Mouse (Mus musculus): ENCODE data around the gene Anxa5. TPM values are rescaled to one million over a fixed set of nuclear protein-coding genes. Genes with fewer than 3 reads are reported as not detected.

The Anxa5 gene
- polyA plus RNA-seq, 1 experiment from 2014 or later, result 375 TPM

Small RNA genes lying within 50 kb of the gene (microRNA-seq; reads per million reads assigned to microRNA genes)
- not detected for gene Mir7009

Other genes with a start within 250 kb of the Anxa5 start
- gene 1810062G17Rik, start within 50 bp of the Anxa5 start, polyA plus RNA-seq (2015; fragmentation: Nextera tagmentation; extraction: Ambion mirVana), result 1.4 and 1.6 TPM in 2 replicates
- gene Gm11549, start 45.9 kb upstream of the Anxa5 start, polyA plus RNA-seq (2015; fragmentation: Nextera tagmentation; extraction: Ambion mirVana), result 0.29 TPM in 2 replicates
- gene Exosc9, start 76.7 kb upstream of the Anxa5 start, polyA plus RNA-seq (2015; fragmentation: Nextera tagmentation; extraction: Ambion mirVana), result 51.5 and 58.6 TPM in 2 replicates
- 168 and 184 TPM in 2 replicates for gene Ccna2, start 96.3 kb upstream of the Anxa5 start, polyA plus RNA-seq (2015; fragmentation: Nextera tagmentation; extraction: Ambion mirVana)
- gene Bbs7, start 137.6 kb upstream of the Anxa5 start, polyA plus RNA-seq (2015; fragmentation: Nextera tagmentation; extraction: Ambion mirVana), result 9.9 and 11.0 TPM in 2 replicates
- gene Trpc3, start 214.3 kb upstream of the Anxa5 start, polyA plus RNA-seq (2015; fragmentation: Nextera tagmentation; extraction: Ambion mirVana), result 2.5 and 4.9 TPM in 2 replicates

Measured in heart, embryonic 13.5 days (tissue).